Mouse (Mus musculus) spleen, embryonic (tissue): ENCODE data around the gene Rfx2.

Source experiments
- CTCF ChIA-PET: fragments of 350-600 bp; sonication (Branson Sonifier 250); formaldehyde crosslinking; loops from one replicate; lab custom pipeline; 2022; lab: Charles Lee

Gene Rfx2

GRCm38 (mm10) chr17:56833381-56833780 lies 2.6 kb upstream of the Rfx2 start:
- CTCF ChIA-PET, result interaction anchor here (0.5 kb wide), 1 partner anchor 35 kb away, joined by 3 read pairs; no protein-coding TSS in a partner anchor

GRCm38 (mm10) chr17:56832918-56833317 lies 2.1 kb upstream of the Rfx2 start:
- CTCF ChIA-PET, result interaction anchor here (0.6 kb wide), 1 partner anchor 107 kb away, joined by 7 read pairs; no protein-coding TSS in a partner anchor

GRCm38 (mm10) chr17:56831111-56831816 lies 451 bp upstream of the Rfx2 start:
- CTCF ChIA-PET, result no interaction called here

GRCm38 (mm10) chr17:56829795-56830194 lies 1.0 kb downstream of the Rfx2 start:
- CTCF ChIA-PET, result no interaction called here

GRCm38 (mm10) chr17:56829171-56829570 lies 1.6 kb downstream of the Rfx2 start:
- CTCF ChIA-PET, result no interaction called here

GRCm38 (mm10) chr17:56826718-56827117 lies 4.1 kb downstream of the Rfx2 start:
- CTCF ChIA-PET, result no interaction called here

- CTCF ChIA-PET, result no interaction called here
Measured at GRCm38 (mm10) chr17:56823352-56823751, 7.5 kb downstream of the Rfx2 start.

GRCm38 (mm10) chr17:56822380-56822779 lies 8.4 kb downstream of the Rfx2 start:
- CTCF ChIA-PET, result no interaction called here

- CTCF ChIA-PET, result no interaction called here
Measured at GRCm38 (mm10) chr17:56819694-56820111, 11.1 kb downstream of the Rfx2 start.

GRCm38 (mm10) chr17:56819032-56819545 lies 11.7 kb downstream of the Rfx2 start:
- CTCF ChIA-PET, result no interaction called here

- CTCF ChIA-PET, result interaction anchor here (0.6 kb wide), 1 partner anchor 245 kb away, joined by 3 read pairs; no protein-coding TSS in a partner anchor
Measured at GRCm38 (mm10) chr17:56818067-56818636, 12.7 kb downstream of the Rfx2 start.

- CTCF ChIA-PET, result no interaction called here
Measured at GRCm38 (mm10) chr17:56815057-56815345, 15.8 kb downstream of the Rfx2 start.

- CTCF ChIA-PET, result no interaction called here
Measured at GRCm38 (mm10) chr17:56814316-56815056, 16.3 kb downstream of the Rfx2 start.

- CTCF ChIA-PET, result interaction anchor here (0.5 kb wide), 1 partner anchor 375 kb away, joined by 4 read pairs; no protein-coding TSS in a partner anchor
Measured at GRCm38 (mm10) chr17:56810245-56810644, 20.6 kb downstream of the Rfx2 start.

- CTCF ChIA-PET, result interaction anchor here (0.6 to 0.7 kb wide), 3 partner anchors 50 to 226 kb away, joined by 3 to 4 read pairs (median 3); no protein-coding TSS in a partner anchor
Measured at GRCm38 (mm10) chr17:56808518-56808917, 22.3 kb downstream of the Rfx2 start.

- CTCF ChIA-PET, result interaction anchor here (0.7 kb wide), 1 partner anchor 17 kb away, joined by 4 read pairs; no protein-coding TSS in a partner anchor
Measured at GRCm38 (mm10) chr17:56805784-56806183, 25.0 kb downstream of the Rfx2 start.

GRCm38 (mm10) chr17:56804952-56805351 lies 25.9 kb downstream of the Rfx2 start:
- CTCF ChIA-PET, result no interaction called here

- CTCF ChIA-PET, result no interaction called here
Measured at GRCm38 (mm10) chr17:56802065-56802464, 28.7 kb downstream of the Rfx2 start.

- CTCF ChIA-PET, result no interaction called here
Measured at GRCm38 (mm10) chr17:56799276-56799675, 31.5 kb downstream of the Rfx2 start.

GRCm38 (mm10) chr17:56793614-56794319 lies 37.0 kb downstream of the Rfx2 start:
- CTCF ChIA-PET, result interaction anchor here (0.5 kb wide), 1 partner anchor 92 kb away, joined by 11 read pairs; no protein-coding TSS in a partner anchor

GRCm38 (mm10) chr17:56792588-56792987 lies 38.2 kb downstream of the Rfx2 start:
- CTCF ChIA-PET, result no interaction called here
